Mouse (Mus musculus): Measurements from ENCODE around the gene Fam185a.

Fam185a gene

DNA sequence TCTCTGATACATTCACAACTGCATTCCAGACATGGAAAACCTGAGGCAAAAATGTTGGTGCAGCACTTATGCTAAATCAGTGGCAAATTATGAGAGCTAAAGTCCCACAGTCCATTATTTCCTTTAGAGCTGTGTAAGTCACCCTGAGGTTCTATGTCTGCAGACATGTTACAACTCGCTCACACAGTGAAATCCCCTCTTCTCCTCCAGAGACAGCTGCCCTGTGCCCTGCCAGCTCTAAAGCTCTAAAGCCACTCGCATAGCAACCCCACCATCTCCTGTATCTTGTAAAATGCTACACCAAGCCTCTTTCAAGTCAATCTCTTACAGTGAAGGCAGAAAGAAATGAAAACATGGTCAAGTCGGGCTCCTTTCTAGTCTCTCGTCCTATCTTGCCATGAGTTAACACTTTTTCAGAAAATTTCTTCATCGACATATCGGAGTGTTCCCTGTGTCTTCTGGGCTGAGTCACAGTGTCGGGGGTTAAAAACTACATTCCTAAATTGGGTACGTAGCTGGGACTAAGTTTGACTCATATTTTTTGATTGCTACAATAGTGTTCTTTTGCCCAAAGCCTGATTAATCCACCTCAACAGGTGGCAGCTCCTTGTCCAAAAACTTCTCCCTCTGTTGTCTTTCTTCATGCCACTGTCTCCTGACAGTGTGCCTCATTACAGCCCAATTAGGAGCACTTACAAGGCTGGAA, 68.7 kb downstream of the Fam185a start:
- DNase-seq (ENCODE audit: extremely low spot score, low spot score), result no peak

DNA sequence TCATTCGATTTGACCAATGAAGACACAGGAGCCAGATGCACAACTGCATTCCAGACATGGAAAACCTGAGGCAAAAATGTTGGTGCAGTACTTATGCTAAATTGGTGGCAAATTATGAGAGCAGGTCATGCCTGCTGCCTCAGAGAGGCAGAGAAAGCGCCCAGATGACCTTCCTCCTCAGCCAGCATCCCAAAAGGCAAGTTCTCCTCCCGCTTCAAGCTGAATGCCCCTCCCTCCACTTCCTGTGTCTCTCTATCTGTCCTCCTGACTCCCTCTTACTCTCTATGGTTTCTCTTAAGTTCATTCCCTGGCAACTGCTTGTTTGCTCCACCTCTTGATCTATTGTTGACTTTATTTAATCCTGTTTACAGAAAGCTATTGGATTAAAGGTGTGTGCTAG, 70.0 kb downstream of the Fam185a start:
- DNase-seq (ENCODE audit: extremely low spot score, low spot score), result no peak

DNA sequence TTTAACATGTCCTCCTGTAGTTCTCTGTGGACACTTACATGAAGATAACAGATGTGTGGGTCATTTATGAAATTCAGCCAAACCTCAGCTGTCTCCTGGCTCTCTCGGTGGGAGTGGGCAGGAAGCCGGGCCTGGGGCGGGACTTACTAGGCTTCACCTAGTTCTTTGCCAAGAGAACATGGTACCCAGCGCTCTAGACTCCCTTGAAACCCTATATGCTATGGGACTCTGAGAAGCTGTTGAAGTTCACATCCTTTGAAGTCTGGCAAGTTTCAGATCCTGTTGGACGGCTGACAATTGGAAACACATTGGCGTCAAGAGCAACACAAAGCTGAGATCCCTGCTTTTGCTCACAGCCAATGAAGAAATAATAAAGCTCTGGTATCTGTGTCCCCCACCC, 71.6 kb downstream of the Fam185a start:
- DNase-seq (ENCODE audit: extremely low spot score, low spot score), result no peak

DNA sequence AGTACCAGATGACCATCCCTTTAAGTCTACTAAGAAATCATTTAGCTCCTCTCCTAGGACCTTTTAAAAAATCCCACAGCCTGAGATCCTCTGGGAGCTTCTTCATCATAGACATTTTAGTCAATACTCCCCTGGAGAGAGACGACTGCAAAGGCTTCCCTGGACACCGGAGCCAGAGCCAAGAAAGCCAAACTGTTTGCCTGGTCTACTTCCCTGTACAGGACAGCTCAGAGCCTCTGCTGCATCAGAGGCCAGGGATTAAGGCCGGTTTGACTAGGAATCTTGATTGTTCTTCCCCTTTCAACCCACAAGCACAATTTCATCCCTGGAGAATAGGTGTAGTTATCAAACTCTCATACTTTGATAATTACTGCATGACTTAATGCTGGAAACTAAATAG, 72.1 kb downstream of the Fam185a start:
- no peak for DNase-seq (ENCODE audit: extremely low spot score, low spot score)

DNA sequence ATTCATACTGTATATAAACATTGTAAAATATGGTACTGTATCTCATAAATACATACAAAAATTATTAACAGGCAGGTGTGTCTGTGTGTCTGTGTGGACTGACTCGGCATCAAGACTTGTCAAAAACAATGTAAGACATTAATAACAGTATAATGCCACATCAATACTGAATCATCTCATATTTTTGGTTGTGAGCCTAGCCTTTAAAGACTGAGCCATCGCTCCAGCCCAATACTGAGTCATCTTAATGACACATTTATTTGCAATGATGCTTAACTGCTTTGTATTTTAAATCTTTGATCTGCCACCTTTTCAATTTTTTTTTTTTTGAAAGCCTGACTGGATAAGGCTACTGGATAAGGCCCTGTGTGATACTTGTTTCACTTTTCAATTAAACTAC, 73.7 kb downstream of the Fam185a start:
- DNase-seq (ENCODE audit: extremely low spot score, low spot score), result no peak

DNA sequence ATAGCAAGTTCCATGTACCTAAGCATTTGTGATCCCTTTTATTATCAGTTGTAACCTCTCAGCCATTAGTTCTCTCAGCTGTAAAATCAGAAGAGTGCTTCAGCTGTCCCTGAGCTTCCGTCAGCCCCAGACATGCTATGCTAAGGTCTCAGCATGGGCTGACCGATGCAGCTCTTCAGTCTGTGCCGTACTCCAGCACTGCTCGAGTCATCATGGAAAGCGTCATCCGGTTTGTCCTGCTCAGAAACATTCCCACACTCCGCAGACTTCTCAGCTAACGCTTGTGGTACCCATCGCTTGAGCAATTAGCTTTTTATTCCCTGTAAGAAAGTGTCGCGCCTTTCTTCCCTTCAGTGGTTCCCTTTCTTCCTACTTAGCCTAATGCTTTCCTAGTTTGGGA, 74.2 kb downstream of the Fam185a start:
- DNase-seq (ENCODE audit: extremely low spot score, low spot score), result no peak

DNA sequence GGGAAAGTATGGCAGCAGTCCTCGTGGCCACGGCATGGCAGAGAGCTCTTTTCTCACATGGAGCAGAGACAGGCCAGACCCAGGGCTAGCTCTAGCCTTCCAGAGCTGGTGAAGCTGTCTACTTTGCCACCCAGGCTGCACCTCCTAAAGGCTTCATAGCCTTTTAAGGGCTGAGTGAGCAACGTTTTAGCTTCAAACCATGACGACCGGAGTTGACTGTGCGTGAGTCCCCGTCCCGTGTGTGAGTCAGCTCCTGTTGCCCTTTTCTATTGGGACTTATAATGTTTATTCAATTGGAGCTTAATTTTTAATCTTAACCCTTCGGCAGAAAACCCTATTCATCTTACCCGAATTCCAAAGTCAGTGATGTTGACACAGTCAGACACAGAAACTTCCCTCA, 75.4 kb downstream of the Fam185a start:
- DNase-seq (ENCODE audit: extremely low spot score, low spot score), result no peak

DNA sequence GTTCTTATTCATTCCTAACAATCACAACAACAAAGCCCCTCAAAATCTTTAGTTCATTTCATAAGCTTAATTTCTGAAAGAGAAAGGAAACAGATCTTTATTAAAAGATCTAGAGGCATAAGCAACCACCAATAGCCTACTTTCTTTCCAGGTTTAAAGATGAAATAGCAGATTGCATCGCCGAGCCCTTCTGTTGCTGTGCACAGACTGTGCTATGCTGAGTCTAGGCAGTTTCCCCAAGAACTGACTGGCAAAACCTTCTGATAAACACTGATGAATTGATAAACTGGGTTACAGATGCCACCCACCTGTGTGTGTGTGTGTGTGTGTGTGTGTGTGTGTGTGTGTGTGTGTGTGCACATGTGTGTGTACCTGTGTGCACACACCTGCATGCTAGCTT, 76.2 kb downstream of the Fam185a start:
- DNase-seq (ENCODE audit: extremely low spot score, low spot score), result no peak

DNA sequence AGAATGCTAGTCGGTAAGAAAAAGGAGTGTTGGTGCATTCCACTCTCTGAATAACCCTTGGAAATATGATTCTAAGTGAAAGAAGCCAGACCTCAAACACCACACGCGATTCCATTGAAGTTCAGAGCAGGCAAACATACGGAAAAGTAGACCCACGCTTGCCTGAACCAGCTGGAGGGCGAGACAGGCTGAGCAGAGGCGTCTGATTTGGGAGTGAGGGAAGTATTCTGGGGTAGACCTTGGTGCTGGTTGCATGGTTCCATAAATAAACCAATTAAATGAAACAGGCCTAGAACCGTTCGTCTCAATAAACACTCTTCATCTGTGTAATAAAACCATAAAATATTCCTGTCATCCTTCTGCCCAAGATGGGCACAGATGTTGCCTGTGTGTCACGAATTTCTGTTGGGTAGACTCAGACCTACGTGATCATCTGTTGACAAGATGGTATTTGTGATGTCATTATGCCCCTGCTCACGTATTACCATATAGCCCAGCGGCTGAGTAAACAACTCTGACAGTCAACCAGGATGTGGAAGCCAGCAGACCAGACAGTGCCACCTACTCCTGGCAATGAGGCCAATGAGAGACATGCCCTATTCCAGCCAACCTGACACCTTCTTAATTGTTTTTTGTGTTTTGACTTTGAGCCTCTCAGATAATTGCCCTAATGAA, 78.3 kb downstream of the Fam185a start:
- DNase-seq (ENCODE audit: extremely low spot score, low spot score), result no peak

DNA sequence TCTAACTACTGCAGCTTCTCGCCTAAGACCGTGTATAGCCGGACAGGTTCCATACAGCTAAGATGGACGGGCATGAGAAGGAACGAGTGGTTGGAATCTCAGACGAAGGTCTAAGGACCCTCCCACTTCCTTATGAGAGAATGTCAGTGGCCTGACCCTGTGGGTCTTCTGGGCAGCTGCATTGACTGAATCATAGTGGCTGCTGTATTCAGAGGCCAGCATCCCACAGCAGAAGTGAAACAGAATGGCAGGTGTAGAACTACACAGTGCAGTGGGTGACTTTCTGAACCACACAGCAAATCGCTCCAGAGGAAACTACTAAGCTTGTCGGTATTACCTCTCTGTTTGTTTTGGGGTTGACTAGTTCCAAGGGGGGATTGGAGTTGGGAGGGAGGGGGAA, 80.4 kb downstream of the Fam185a start:
- no peak for DNase-seq (ENCODE audit: extremely low spot score, low spot score)

DNA sequence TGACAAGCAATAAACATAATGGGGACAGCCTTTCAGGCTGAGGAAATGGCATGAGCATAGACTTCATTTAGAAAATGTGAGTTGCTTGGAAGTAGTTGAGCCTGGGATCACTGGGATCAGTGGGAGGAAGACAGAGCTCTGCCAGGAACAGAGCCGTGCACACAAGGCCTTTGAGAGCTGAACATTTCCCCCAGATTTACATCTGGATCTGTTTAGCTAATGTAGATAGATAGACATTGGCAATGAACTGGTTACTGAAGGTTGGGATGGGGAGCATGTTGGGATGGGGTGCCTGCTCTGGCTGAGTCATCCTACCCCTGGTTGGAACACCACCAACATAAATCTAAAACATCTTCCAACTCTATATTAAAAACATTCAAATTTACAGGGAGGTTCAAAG, 82.1 kb downstream of the Fam185a start:
- DNase-seq (ENCODE audit: extremely low spot score, low spot score), result no peak

DNA sequence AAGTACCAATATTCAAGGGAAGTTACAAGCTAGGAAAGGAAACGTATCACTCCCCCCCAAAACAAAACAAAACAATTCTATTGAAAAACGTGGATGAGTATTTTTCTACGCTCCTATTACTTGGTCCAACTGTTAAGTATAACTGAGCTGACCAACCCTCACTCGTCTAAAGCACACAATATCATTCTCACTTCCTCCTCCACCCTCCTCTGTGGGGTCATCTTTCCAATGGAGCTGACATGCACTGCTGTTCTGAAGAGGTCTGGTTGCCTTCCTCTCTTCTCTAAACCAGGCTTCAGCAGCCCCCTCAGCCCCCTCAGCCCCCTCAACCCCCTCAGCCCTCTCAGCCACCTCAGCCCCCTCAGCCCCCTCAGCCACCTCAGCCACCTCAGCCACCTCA, 85.0 kb downstream of the Fam185a start:
- DNase-seq (ENCODE audit: extremely low spot score, low spot score), result no peak

DNA sequence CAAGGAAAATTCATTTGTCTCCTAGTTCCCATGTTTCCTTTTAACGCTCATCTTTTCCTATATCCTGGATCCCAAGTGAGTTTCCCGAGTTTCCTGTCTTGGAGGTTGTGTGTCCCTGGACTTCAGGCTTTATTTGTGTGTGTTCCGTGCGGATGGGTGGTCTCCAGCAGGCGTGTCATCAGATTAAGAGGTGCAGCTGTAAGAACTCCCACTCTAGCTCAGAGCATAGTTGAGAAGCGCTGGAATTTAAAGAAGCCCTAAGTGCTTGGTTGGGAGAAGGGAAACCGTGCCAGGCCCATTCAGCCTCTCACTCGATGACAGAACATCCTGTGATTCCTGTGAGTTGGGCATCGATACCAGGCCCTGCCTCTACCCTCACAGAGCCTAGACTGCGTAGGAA, 88.6 kb downstream of the Fam185a start:
- no peak for DNase-seq (ENCODE audit: extremely low spot score, low spot score)

DNA sequence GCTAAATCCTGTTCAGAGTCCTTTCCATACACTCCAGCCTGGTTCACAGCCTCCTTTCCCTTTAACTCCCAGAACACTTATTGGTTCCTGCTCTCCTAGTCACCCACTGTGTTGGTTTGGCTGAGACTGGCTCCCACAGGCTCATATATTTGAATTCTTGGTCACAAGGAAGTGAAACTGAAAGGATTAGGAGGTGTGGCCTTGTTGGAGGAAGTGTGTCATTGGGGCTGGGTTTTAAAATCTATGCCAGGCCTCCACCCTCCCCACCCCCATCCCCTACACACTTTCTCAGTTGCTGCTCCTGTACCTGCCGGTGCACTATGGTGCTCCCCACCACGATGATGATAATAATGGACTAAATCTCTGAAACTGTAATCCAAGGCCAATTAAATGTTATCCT, 92.8 kb downstream of the Fam185a start:
- no peak for DNase-seq (ENCODE audit: extremely low spot score, low spot score)

DNA sequence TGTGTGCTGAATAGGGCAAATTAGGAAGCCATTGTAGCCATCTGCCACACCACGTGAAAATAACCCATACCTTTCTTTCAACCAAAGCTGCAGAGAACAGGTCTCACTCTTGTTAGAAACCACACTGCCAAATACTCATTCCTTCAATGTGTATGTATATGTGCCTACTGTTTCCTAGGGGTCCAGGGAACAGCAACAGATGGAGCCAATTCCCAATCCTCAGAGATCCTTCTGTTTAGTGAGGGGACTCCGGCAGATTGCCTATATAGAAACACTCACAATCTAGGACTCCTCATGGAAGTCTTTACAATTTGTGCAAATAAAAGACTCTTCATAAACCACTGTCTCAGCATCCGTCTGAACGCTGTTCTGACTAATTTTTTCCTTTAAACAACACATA, 93.4 kb downstream of the Fam185a start:
- no peak for DNase-seq (ENCODE audit: extremely low spot score, low spot score)

DNA sequence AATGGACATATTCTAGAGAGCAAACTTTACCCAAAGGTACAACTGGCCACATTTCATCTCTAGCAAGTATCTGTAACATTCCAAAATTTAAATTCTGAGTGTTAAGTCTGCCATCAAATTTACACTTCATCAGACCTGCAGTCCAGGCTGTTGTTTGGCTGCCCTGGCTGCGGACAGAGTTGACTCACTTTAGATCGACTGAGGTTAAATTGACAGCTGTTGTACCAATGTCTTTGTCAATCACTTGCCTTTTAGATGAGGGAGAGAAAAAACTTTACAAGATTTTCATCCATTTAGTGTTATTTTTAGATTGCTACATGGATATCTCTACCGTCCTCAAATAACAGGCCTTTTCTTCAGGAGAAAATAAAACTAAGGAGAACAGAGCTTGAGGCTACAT, 94.4 kb downstream of the Fam185a start:
- no peak for DNase-seq (ENCODE audit: extremely low spot score, low spot score)

DNA sequence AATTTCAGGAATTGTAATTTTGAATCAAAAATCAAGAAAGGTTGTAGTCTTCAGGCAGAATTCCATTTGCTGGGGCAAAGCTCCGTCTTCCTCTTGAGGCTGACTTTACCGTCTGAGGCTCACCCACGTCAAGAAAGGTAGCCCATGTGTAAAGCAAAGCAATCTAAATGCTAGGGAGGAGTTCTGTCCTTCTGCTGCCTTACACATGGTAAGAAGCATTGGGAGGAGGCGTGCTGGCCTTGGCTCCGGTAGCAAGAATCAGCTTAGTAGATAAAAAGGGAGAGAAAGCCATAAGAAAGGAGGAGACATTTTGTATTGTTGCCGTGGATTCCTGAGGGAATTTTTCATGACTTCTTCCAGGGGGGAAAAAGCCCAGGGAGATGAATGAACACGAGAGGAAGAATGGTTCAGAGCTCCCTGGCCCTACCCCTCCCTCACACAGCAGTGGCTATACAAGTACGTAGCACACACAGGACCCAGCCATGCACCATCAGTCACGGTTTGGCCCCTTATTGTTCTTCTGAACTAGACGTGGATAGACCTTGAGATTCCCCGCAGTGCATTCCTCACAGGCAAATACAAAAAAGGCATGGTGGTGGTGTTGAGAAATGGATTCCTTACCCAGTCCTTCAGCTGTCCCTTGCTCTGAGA, 102.2 kb downstream of the Fam185a start:
- peak; percentile 21 for DNase-seq (ENCODE audit: extremely low spot score, low spot score)

DNA sequence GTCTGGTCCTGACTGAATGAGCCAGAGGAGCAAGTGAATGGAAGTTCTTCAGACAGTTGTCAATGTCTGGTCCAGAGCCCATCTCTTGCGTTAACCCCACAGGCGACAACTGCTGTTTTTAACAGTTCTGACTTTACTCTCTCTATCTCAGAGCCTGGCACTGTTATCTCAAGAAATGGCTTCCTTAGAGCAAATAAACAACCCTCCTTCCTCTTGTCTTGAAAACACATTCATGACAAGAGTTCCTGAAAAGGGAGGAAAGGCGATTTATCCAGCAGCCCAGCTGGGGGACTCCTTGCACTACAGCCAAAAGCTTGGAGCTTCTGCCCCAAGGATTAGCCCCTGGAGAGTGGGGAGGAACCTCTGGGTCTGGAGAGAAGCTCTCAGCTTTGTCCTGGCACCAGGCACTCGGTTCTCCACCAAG, 102.7 kb downstream of the Fam185a start:
- no peak for DNase-seq (ENCODE audit: extremely low spot score, low spot score)

DNA sequence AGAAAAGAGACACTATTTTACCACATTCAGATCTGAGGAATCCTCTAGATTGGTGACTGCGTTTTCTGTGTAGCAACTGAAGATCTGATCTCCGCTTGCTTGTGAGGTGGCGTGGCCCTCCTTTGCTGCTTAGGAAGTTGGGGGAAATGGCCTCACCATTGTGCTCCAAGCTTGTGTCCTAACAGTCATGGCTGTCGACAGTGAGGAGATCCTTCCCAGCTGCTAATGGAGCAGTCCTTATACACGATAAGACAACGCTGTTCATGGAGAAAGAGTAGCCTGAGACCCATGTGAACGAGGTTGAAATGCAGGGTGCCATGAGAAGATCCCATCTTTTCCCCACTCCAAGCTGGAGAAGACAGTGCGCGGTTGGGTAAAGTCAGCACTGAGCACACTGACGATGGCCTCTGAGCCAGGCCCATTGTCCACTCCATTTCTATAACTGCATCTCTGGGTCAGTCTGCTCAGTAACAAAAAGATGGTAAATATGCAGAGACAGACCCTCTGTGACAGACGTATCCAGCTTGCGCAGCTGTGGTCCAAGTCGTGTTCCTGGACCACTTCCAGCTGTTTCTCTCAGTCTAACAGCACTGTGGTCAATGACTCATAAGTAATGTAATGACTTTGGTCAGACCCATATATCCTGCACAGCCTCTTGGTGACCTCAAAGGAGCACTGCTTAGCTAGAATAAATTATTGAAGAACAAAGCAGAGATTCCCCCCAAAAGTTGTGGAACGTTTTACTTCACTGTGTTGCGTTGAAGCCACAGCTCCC, 103.5 kb downstream of the Fam185a start:
- DNase-seq (ENCODE audit: extremely low spot score, low spot score), result no peak

DNA sequence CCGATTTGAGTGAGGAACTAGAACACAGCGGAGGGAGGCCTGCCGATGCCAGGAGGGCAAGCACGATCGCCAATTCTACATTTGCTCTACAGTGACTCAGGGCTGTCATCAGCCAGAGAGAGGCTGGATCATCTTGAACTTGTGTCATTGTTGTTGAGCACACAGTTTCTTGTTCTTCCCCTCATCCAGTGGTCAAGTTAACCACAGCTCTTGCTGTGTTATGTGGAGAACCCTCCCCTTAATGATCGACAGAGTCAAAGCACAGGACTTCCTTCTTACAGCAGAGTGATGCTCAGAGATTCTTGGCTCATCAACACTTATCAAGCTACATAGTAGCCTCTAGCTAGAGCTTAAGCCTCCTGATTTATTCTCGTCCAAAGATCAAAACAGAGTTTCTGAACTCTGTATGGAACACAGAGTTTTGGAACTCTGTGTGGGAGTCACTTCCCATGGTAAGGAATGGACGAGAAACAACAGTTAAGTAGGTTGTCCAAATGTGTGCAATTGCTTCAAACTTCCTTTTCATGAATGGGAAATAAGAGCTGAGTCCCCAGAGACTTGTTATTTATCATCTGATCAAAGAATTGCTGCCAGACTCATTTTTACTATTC, 104.5 kb downstream of the Fam185a start:
- no peak for DNase-seq (ENCODE audit: extremely low spot score, low spot score)

All from neural tube, embryonic 10.5 days (tissue).